Mouse (Mus musculus) midbrain, embryonic 16.5 days (tissue): ENCODE results near the gene Cyp4f37. TPM values are rescaled to one million over a fixed set of nuclear protein-coding genes. Genes with fewer than 3 reads are reported as not detected.
"Not testable (repeated sequence)": the region's sequence is repeated elsewhere in the genome, so short reads cannot be mapped to it uniquely, and the experiment has no call there.

ENCODE experiments used
- ATAC-seq: fragments of 200-750 bp; cut with Nextera tagmentation; 2 replicates; pipeline ENCODE4 v1.8.0; 2017; ENCODE audit warnings: moderate TSS enrichment
- H3K27ac ChIP-seq: fragments of 300-500 bp; sonication (generic); 2 replicates; pipeline ENCODE4 v1.5.1; 2014; ENCODE audit warnings: mild to moderate bottlenecking, low read length, mixed read lengths
- H3K27me3 ChIP-seq: fragments of 300-500 bp; sonication (generic); 2 replicates; pipeline ENCODE4 v1.6.1; 2014; ENCODE audit warnings: low read depth, low read length, mixed read lengths; ENCODE audit not compliant: control insufficient read depth, insufficient read depth
- H3K36me3 ChIP-seq: fragments of 300-500 bp; sonication (generic); 2 replicates; pipeline ENCODE4 v1.6.1; 2014; ENCODE audit warnings: mild to moderate bottlenecking, low read length, moderate library complexity, mixed read lengths; ENCODE audit not compliant: control insufficient read depth, insufficient read depth
- H3K4me1 ChIP-seq: fragments of 300-500 bp; sonication (generic); 2 replicates; pipeline ENCODE4 v1.6.1; 2014; ENCODE audit warnings: mild to moderate bottlenecking, low read length, mixed read lengths; ENCODE audit not compliant: control insufficient read depth, insufficient read depth
- H3K4me2 ChIP-seq: fragments of 300-500 bp; sonication (generic); 2 replicates; pipeline ENCODE4 v1.6.1; 2014; ENCODE audit warnings: mild to moderate bottlenecking, low read length, mixed read lengths
- H3K4me3 ChIP-seq: fragments of 300-500 bp; sonication (generic); 2 replicates; pipeline ENCODE4 v1.5.1; 2014; ENCODE audit warnings: low read depth, mild to moderate bottlenecking, low read length, moderate library complexity, mixed read lengths
- H3K9ac ChIP-seq: fragments of 300-500 bp; sonication (generic); 2 replicates; pipeline ENCODE4 v1.6.1; 2014; ENCODE audit warnings: low read depth, low read length, mixed read lengths
- H3K9me3 ChIP-seq: fragments of 300-500 bp; sonication (generic); replicated peaks from 2 replicates; pipeline ENCODE4 v1.6.1; 2014; ENCODE audit warnings: mild to moderate bottlenecking, low read length, mixed read lengths; ENCODE audit not compliant: control insufficient read depth, poor library complexity, severe bottlenecking
- WGBS: fragments of 180-500 bp; shearing (Covaris S2); extraction: QIAGEN DNeasy Blood & Tissue Kit; methylation state at CpG from one replicate; pipeline ENCODE4 v1.1.7; 2014; 5-methylcytosine and 5-hydroxymethylcytosine counted together
- polyA plus RNA-seq: library from polyadenylated mRNA; unstranded; fragments of >200 nt; fragmentation: Nextera tagmentation; extraction: Ambion mirVana; gene quantifications from 2 replicates; pipeline ENCODE4 v1.2.1, GENCODE M21; 2015

The Cyp4f37 gene
- polyA plus RNA-seq = not detected in 2 replicates

GRCm38 (mm10) chr17:32621018-32621417, at the start of gene Cyp4f37:
TSS of gene Cyp4f37 (plus strand) at chr17:32621309.
- H3K4me3 ChIP-seq, H3K27ac ChIP-seq, H3K4me2 ChIP-seq, H3K27me3 ChIP-seq, H3K9me3 ChIP-seq, H3K36me3 ChIP-seq, H3K9ac ChIP-seq, H3K4me1 ChIP-seq, ATAC-seq: not testable (repeated sequence)
- WGBS = 67% methylated on average over 4 of the region's 4 CpGs

- H3K27ac ChIP-seq, H3K4me1 ChIP-seq, ATAC-seq, H3K4me3 ChIP-seq, H3K36me3 ChIP-seq, H3K4me2 ChIP-seq, H3K9me3 ChIP-seq, H3K9ac ChIP-seq, H3K27me3 ChIP-seq: not testable (repeated sequence)
- 57% methylated on average over 2 of the region's 2 CpGs for WGBS
These were observed 47.8 kb upstream of the Cyp4f37 start for GRCm38 (mm10) chr17:32573286-32573685.

GRCm38 (mm10) chr17:32577496-32578186, 43.5 kb upstream of the Cyp4f37 start:
- Histone ChIP-seq H3K36me3 (no peaks in the 10 kb centered on the region), H3K27me3 (no peaks in the 10 kb centered on the region), H3K4me1 (no peaks in the 10 kb centered on the region), H3K4me2 (no peak overlapping the region), H3K4me3 (no peak overlapping the region), H3K27ac (no peak overlapping the region), H3K9me3 (no peaks in the 10 kb centered on the region), H3K9ac (no peak overlapping the region)
- no peak for ATAC-seq
- 65% methylated on average over 7 of the region's 7 CpGs for WGBS

- no peak for ATAC-seq
- Histone ChIP-seq H3K9me3 (0 out of 2 replicates have a peak, but pooled peaks cover 3% of the 10 kb centered on the region), H3K27ac (no peak overlapping the region), H3K4me1 (no peaks in the 10 kb centered on the region), H3K4me3 (no peak overlapping the region), H3K27me3 (no peaks in the 10 kb centered on the region), H3K9ac (no peak overlapping the region), H3K4me2 (no peak overlapping the region), H3K36me3 (no peaks in the 10 kb centered on the region)
- WGBS = 91% methylated on average over 18 of the region's 18 CpGs
These were observed 24.6 kb upstream of the Cyp4f37 start for GRCm38 (mm10) chr17:32596494-32596893.

GRCm38 (mm10) chr17:32608055-32608454, 13.1 kb upstream of the Cyp4f37 start:
- no peak overlapping the region for H3K4me3 ChIP-seq
- no peak overlapping the region for H3K4me2 ChIP-seq
- no peak for ATAC-seq
- H3K4me1 ChIP-seq = no peaks in the 10 kb centered on the region
- H3K27ac ChIP-seq = no peak overlapping the region
- no peaks in the 10 kb centered on the region for H3K27me3 ChIP-seq
- 88% methylated on average over 1 of the region's 1 CpGs for WGBS
- no peaks in the 10 kb centered on the region for H3K9me3 ChIP-seq
- H3K9ac ChIP-seq = no peak overlapping the region
- no peaks in the 10 kb centered on the region for H3K36me3 ChIP-seq

- not testable (repeated sequence) for H3K9me3 ChIP-seq, H3K9ac ChIP-seq, H3K4me2 ChIP-seq, H3K36me3 ChIP-seq, H3K4me1 ChIP-seq, ATAC-seq, H3K27ac ChIP-seq, H3K27me3 ChIP-seq, H3K4me3 ChIP-seq
- WGBS = 87% methylated on average over 3 of the region's 3 CpGs
These were observed 10.9 kb upstream of the Cyp4f37 start for GRCm38 (mm10) chr17:32610231-32610630.

GRCm38 (mm10) chr17:32610896-32611295, 10.2 kb upstream of the Cyp4f37 start:
- Histone ChIP-seq H3K36me3 (no peaks in the 10 kb centered on the region), H3K4me1 (no peaks in the 10 kb centered on the region), H3K9ac (no peak overlapping the region), H3K4me2 (no peak overlapping the region), H3K27ac (no peak overlapping the region), H3K4me3 (no peak overlapping the region), H3K27me3 (no peaks in the 10 kb centered on the region), H3K9me3 (no peaks in the 10 kb centered on the region)
- ATAC-seq = no peak
- WGBS = 86% methylated on average over 3 of the region's 3 CpGs

- no peak overlapping the region for H3K27ac ChIP-seq
- H3K4me1 ChIP-seq = no peaks in the 10 kb centered on the region
- H3K36me3 ChIP-seq = no peaks in the 10 kb centered on the region
- H3K4me2 ChIP-seq = no peak overlapping the region
- H3K9me3 ChIP-seq = no peaks in the 10 kb centered on the region
- no peak overlapping the region for H3K4me3 ChIP-seq
- no peak for ATAC-seq
- H3K27me3 ChIP-seq = no peaks in the 10 kb centered on the region
- no peak overlapping the region for H3K9ac ChIP-seq
- 81% methylated on average over 3 of the region's 3 CpGs for WGBS
These were observed 8.7 kb upstream of the Cyp4f37 start for GRCm38 (mm10) chr17:32612417-32612816.

- no peak for ATAC-seq
- Histone ChIP-seq H3K27ac (no peak overlapping the region), H3K4me1 (no peaks in the 10 kb centered on the region), H3K9me3 (0 out of 2 replicates have a peak, but pooled peaks cover 3% of the 10 kb centered on the region), H3K27me3 (no peaks in the 10 kb centered on the region), H3K4me2 (no peak overlapping the region), H3K36me3 (no peaks in the 10 kb centered on the region), H3K4me3 (no peak overlapping the region), H3K9ac (no peak overlapping the region)
- 73% methylated on average over 1 of the region's 1 CpGs for WGBS
These were observed 3.9 kb upstream of the Cyp4f37 start for GRCm38 (mm10) chr17:32617252-32617651.
